Comparison of ENCODE assay signal across 8 mouse cellular contexts in the genomic region with DNA sequence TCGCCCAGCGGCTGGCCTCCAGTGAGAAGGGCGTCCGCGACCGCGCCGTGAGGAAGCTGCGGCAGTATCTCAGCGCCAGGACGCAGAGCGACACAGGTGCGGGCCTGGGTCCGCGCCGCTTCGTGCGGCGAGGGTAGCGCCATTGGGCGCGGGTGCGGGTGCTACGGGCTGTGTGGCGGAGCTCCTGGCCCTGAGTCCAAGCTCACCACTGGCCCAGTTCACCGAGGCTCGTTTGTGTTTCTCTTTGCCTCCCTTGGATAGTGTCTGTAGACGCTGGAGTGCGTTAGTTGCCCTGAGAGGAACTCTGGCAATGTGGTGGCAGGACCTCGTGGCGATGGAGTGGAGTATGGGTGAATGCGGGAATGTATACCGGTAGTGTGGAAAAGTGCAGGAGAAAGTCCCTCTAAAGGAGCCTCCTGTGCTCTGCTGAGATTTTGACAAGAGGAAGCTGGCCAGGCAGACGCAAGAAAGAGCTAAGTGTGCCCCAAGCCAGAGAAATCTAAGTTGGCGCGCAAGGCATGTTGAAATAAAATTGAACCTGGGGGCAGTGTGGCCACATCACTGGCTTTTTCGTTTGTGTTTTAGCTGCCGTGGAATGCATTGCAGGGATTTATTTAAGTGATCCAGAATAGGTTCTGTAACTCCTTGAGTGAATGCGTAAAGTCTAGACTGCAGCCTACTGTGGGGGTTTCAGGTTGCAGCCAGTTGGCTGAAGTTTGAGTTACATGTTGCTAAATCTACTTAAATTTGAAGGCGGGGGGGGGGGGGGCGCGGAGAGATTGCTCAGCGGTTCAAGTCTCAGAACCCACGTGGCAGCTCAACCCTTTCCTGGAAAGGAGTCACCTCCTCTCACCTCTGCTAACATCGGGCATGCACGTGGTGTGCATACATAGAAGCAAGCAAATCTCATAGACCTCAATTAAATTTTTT. TPM values are rescaled to one million over a fixed set of nuclear protein-coding genes. Genes with fewer than 3 reads are reported as not detected.
A peak's percentile ranks its signal among the peaks of the same experiment; 100 is the strongest.
DNase-seq lines count a peak whose midpoint lies in the region; ATAC-seq and TF ChIP-seq lines count a peak whose summit lies in the region.

No protein-coding gene starts in this region.

- no peaks in the 10 kb centered on the region for H3K4me1 ChIP-seq in cortical plate, adult 2 months (ENCODE audit: control insufficient read depth, insufficient read depth, low read length)
- H3K4me1 ChIP-seq in midbrain, embryonic 15.5 days = peaks cover 24% of the 10 kb centered on the region

- H3K4me2 ChIP-seq in midbrain, embryonic 15.5 days = peak overlapping the region; percentile 96

- no peaks in the 10 kb centered on the region for H3K27me3 ChIP-seq in midbrain, embryonic 15.5 days (replicated peaks)

- no peak for TF ChIP-seq CTCF in cortical plate, adult 2 months (IDR thresholded peaks at IDR 0.05; ENCODE audit: extremely low read depth, insufficient read depth, low read length)

- peak; percentile 36 for ATAC-seq in inflammation-experienced regulatory T-cells, adult 6 months
- ATAC-seq in midbrain, embryonic 15.5 days (replicated peaks) = peak; percentile 81

- H3K9me3 ChIP-seq in midbrain, embryonic 15.5 days = no peaks in the 10 kb centered on the region

- DNase-seq in embryo, embryonic 10 days (ENCODE audit: low spot score) = peak; percentile 35
- DNase-seq in embryo, embryonic 9.5 days (ENCODE audit: extremely low spot score) = no peak
- peak; percentile 73 for DNase-seq in 416B (ENCODE audit: low read depth)
- DNase-seq in right cerebral cortex, postnatal 4 days = no peak
- no peak for DNase-seq in layer of hippocampus, adult 9-10 months (ENCODE audit: low spot score)

- no peak for TF ChIP-seq POLR2A in cortical plate, adult 2 months (IDR thresholded peaks at IDR 0.05; ENCODE audit: extremely low read depth, insufficient read depth, low read length)

- under 1% methylated on average over 46 of the region's 46 CpGs for WGBS in midbrain, embryonic 15.5 days

- no peak overlapping the region for H3K27ac ChIP-seq in cortical plate, adult 2 months (ENCODE audit: insufficient read depth, low read length)
- H3K27ac ChIP-seq in midbrain, embryonic 15.5 days = peak overlapping the region; percentile 84

- H3K4me3 ChIP-seq in cortical plate, adult 2 months (ENCODE audit: insufficient read depth, low read length) = peak overlapping the region; percentile 53
- peak overlapping the region; percentile 87 for H3K4me3 ChIP-seq in midbrain, embryonic 15.5 days

- peak overlapping the region; percentile 83 for H3K9ac ChIP-seq in midbrain, embryonic 15.5 days

- H3K36me3 ChIP-seq in midbrain, embryonic 15.5 days (replicated peaks) = no peaks in the 10 kb centered on the region

RNA-seq across cellular contexts. Expression of a gene that starts 0.6 kb away (rescaled TPM):
- 0.27 and 0.32 TPM in 2 replicates for polyA plus RNA-seq in cortical plate, adult 2 months (2012; rRNA removed)
- polyA plus RNA-seq in inflammation-experienced regulatory T-cells, adult 6 months (2017; shearing (Covaris generic)) = 1 to 10 TPM in 2 of 3 experiments, under 1 TPM in 1; 0.57 to 5.1 (median 3.2) TPM
- 0.63 and 0.75 TPM in 2 replicates for polyA plus RNA-seq in midbrain, embryonic 15.5 days (2015; fragmentation: Nextera tagmentation; extraction: Ambion mirVana)

RNA-seq across cellular contexts. Expression of a gene that starts 0.9 kb away (rescaled TPM):
- polyA plus RNA-seq in cortical plate, adult 2 months (2012; rRNA removed) = 14.9 and 16.5 TPM in 2 replicates
- 10 to 100 TPM; 59.8 to 76.9 (median 64.4) TPM for polyA plus RNA-seq in inflammation-experienced regulatory T-cells, adult 6 months (2017; shearing (Covaris generic))
- 42.4 and 42.7 TPM in 2 replicates for polyA plus RNA-seq in midbrain, embryonic 15.5 days (2015; fragmentation: Nextera tagmentation; extraction: Ambion mirVana)

Comparison
In these comparisons a context has a peak if more than half of its experiments do, and no peak if none do; other contexts are left out.
1. DNase-seq: peak in embryo, embryonic 10 days (single experiment) and 416B (single experiment); none in embryo, embryonic 9.5 days (single experiment), right cerebral cortex, postnatal 4 days (single experiment) and layer of hippocampus, adult 9-10 months (single experiment).